Mouse (Mus musculus): ENCODE data around the gene Ddx21.

DNA sequence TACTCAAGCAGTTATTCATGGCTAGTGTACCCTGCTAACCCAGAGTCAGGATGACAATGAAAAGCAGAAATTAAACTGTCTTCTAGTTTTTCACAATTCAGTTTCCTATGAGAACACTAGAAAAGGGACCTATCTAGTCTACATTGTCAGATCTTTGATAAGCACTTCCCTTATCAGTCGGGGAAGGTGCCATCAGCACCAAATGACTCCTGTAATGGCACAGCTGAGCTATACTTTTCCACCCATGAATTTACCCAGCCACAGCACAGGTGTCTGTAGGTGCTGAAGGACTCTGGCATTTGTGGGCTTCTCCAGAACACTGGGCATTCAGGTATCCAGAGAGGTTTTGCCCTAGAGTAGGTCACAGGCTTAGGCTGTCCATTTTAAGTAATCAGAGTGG, 18.8 kb downstream of the Ddx21 start:
- TF ChIP-seq POLR2A (IDR thresholded peaks at IDR 0.05; ENCODE audit: insufficient read depth, low read length) (no peak), CTCF (IDR thresholded peaks at IDR 0.05; ENCODE audit: low read depth, low read length) (no peak)
